In the genomic region with DNA sequence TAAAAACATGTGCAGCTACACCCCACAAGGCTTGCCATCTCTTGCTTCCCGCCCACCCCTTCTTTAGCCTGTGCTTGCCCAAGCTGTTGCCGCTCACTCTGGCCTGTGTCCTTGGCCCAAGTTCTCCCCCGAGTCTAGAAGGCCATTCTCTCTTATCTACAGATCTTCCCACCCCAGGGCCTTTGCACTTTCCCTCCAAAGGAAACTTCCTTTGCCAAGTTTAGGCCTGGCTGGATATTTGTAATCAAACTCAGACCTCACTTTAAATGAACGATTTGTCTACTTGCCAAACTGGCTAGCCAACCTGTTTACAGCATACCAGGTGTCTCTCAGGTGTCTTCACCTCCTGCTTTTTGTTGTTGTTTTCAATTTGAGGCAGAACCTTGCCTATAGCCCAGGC, we compare ENCODE assay signal across 22 mouse cellular contexts. TPM values are rescaled to one million over a fixed set of nuclear protein-coding genes. Genes with fewer than 3 reads are reported as not detected.
"Had no signal": no experiment of that assay in that cellular context is flagged by ENCODE, and none has a peak within 500 bp of the region (broad histone marks: within the 10 kb centered on the region; RNA-seq: fewer than 3 reads in every experiment).

No protein-coding gene starts in this region.

- H3K9me3 ChIP-seq: limb, embryonic 12.5 days; lung, embryonic 15.5 days; neural tube, embryonic 13.5 days; stomach, embryonic 15.5 days had no signal

- H3K36me3 ChIP-seq: lung, embryonic 15.5 days; stomach, embryonic 15.5 days had no signal

- H3K27ac ChIP-seq: limb, embryonic 12.5 days; liver, embryonic 14.5 days; lung, embryonic 15.5 days; neural tube, embryonic 13.5 days; stomach, embryonic 15.5 days had no signal

- H3K27me3 ChIP-seq: limb, embryonic 12.5 days; lung, embryonic 15.5 days; neural tube, embryonic 13.5 days; stomach, embryonic 15.5 days had no signal

- H3K9ac ChIP-seq: limb, embryonic 12.5 days; liver, embryonic 14.5 days; lung, embryonic 15.5 days; neural tube, embryonic 13.5 days; stomach, embryonic 15.5 days had no signal

- H3K4me3 ChIP-seq: limb, embryonic 12.5 days; lung, embryonic 15.5 days; neural tube, embryonic 13.5 days; stomach, embryonic 15.5 days had no signal

- DNase-seq: kidney, adult 8-10 months; kidney, postnatal 25 days; layer of hippocampus, adult 9-11 months; layer of hippocampus, postnatal 36 days; midbrain, embryonic 14.5 days; right cerebral cortex, postnatal 14 days; thymus, adult 2 months; thymus, postnatal 25 days had no signal

- ATAC-seq: intestine, embryonic 16.5 days had no signal

- H3K4me2 ChIP-seq: limb, embryonic 12.5 days; neural tube, embryonic 13.5 days; stomach, embryonic 15.5 days had no signal

RNA-seq across cellular contexts. Expression of gene Apoc4, which starts 9.6 kb away (rescaled TPM):
- total RNA-seq: layer of hippocampus, postnatal 36 days; left cerebral cortex, postnatal 36 days; megakaryocyte progenitor cell, adult 5-6 weeks had no signal
- polyA plus RNA-seq: limb, embryonic 12.5 days; midbrain, embryonic 14.5 days; testis, adult 2 months had no signal

RNA-seq across cellular contexts. Expression of gene Gm44805, which starts 9.6 kb away (rescaled TPM):
- total RNA-seq: layer of hippocampus, postnatal 36 days; left cerebral cortex, adult 8-10 months; left cerebral cortex, postnatal 36 days; megakaryocyte progenitor cell, adult 5-6 weeks; monocyte, adult 5-6 weeks had no signal
- polyA plus RNA-seq: intestine, embryonic 16.5 days; kidney, embryonic 16.5 days; limb, embryonic 12.5 days; lung, embryonic 15.5 days; midbrain, embryonic 14.5 days; neural tube, embryonic 13.5 days; spleen, adult 2 months; stomach, embryonic 15.5 days; testis, adult 2 months; thymus, adult 2 months; urinary bladder, adult 2 months had no signal

RNA-seq across cellular contexts. Expression of gene Apoc2, which starts 13.1 kb away (rescaled TPM):
- total RNA-seq: layer of hippocampus, postnatal 36 days; left cerebral cortex, adult 8-10 months; left cerebral cortex, postnatal 36 days had no signal
- polyA plus RNA-seq: limb, embryonic 12.5 days had no signal
